Mouse (Mus musculus) liver, adult 2 months (tissue): ENCODE results near the gene Prss27.

ENCODE experiments used
- CTCF ChIP-seq: fragments of 200-500 bp; IDR thresholded peaks from 2 replicates; pipeline ENCODE4 v1.5.1; 2011; ENCODE audit warnings: low read depth, low read length, control low read depth
- POLR2A ChIP-seq: fragments of 200-500 bp; IDR thresholded peaks from 2 replicates; pipeline ENCODE4 v1.6.1; 2011; ENCODE audit warnings: low read length, control low read depth; ENCODE audit not compliant: insufficient read depth; ENCODE audit errors: extremely low read depth

- TF ChIP-seq POLR2A (no peak), CTCF (no peak)
Measured at GRCm38 (mm10) chr17:24077101-24077500, 39.2 kb downstream of the Prss27 start.
